Comparison of ENCODE assay signal across 19 mouse cellular contexts in the genomic region with DNA sequence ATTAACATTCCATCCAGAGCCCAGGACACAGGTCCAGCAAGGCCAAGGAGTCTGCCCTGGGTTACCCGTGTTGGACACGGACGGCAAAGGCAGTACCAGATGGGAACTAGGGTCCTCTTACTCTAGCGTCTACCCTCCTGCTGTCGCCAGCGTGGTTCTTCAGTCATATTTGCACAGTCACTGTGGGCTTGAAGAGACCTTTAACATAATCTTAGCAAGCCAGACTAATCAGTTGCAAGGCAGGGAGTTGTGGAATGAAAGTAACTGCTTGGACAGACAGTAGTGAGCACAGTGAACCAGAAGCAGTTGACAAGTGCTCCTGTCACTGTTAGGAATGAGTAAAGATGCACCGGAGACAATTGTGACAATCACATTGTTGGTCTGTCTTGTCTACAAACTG.
DNase-seq lines count a peak whose midpoint lies in the region; ATAC-seq lines count a peak whose summit lies in the region.
"Had no signal": no experiment of that assay in that cellular context is flagged by ENCODE, and none has a peak within 500 bp of the region (broad histone marks: within the 10 kb centered on the region; RNA-seq: fewer than 3 reads in every experiment).

No protein-coding gene starts in this region.

- H3K4me2 ChIP-seq in midbrain, embryonic 11.5 days: no peak overlapping the region
- H3K4me2 ChIP-seq in midbrain, embryonic 16.5 days (ENCODE audit: low read length): no peak overlapping the region
- H3K4me2 ChIP-seq: embryonic facial prominence, embryonic 12.5 days; forebrain, embryonic 13.5 days; forebrain, embryonic 15.5 days had no signal

- H3K27ac ChIP-seq in midbrain, embryonic 11.5 days (ENCODE audit: low read depth, low read length): no peak overlapping the region
- no peak overlapping the region for H3K27ac ChIP-seq in midbrain, embryonic 16.5 days (ENCODE audit: low read length)
- H3K27ac ChIP-seq: embryonic facial prominence, embryonic 10.5 days; embryonic facial prominence, embryonic 12.5 days; forebrain, embryonic 13.5 days; forebrain, embryonic 15.5 days had no signal

- H3K9ac ChIP-seq in midbrain, embryonic 11.5 days (ENCODE audit: low read length): no peak overlapping the region
- H3K9ac ChIP-seq in midbrain, embryonic 16.5 days (ENCODE audit: low read depth, low read length): no peak overlapping the region
- H3K9ac ChIP-seq: embryonic facial prominence, embryonic 12.5 days; forebrain, embryonic 13.5 days; forebrain, embryonic 15.5 days had no signal

- H3K36me3 ChIP-seq in midbrain, embryonic 11.5 days (ENCODE audit: control insufficient read depth, insufficient read depth, low read length): peaks cover 40% of the 10 kb centered on the region
- H3K36me3 ChIP-seq in midbrain, embryonic 16.5 days (ENCODE audit: control insufficient read depth, insufficient read depth, low read length): peaks cover 24% of the 10 kb centered on the region

- no peaks in the 10 kb centered on the region for H3K27me3 ChIP-seq in midbrain, embryonic 11.5 days (ENCODE audit: control insufficient read depth, insufficient read depth, low read length)
- no peaks in the 10 kb centered on the region for H3K27me3 ChIP-seq in midbrain, embryonic 16.5 days (ENCODE audit: control insufficient read depth, insufficient read depth, low read depth, low read length)
- H3K27me3 ChIP-seq: embryonic facial prominence, embryonic 12.5 days; forebrain, embryonic 13.5 days; forebrain, embryonic 15.5 days had no signal

- WGBS in midbrain, embryonic 11.5 days: 91% methylated on average over 7 of the region's 7 CpGs
- WGBS in midbrain, embryonic 16.5 days: 90% methylated on average over 7 of the region's 7 CpGs

- no peak for DNase-seq in midbrain, embryonic 11.5 days (ENCODE audit: low spot score, missing footprints)
- DNase-seq in left cerebral cortex, adult 8-10 months (ENCODE audit: low spot score in 2 of 2): no peak
- no peak for DNase-seq in heart, postnatal 10 days
- DNase-seq: adrenal gland, adult 2 months; adrenal gland, postnatal 10 days; adrenal gland, postnatal 25 days; cerebellum, adult 11 months; cerebellum, adult 18-20 months; cerebellum, adult 8-10 months; cerebellum, adult 9-11 months; cerebellum, postnatal 14 days; cerebellum, postnatal 36 days had no signal

- no peaks in the 10 kb centered on the region for H3K4me1 ChIP-seq in midbrain, embryonic 11.5 days (ENCODE audit: control insufficient read depth, insufficient read depth, low read length)
- no peaks in the 10 kb centered on the region for H3K4me1 ChIP-seq in midbrain, embryonic 16.5 days (ENCODE audit: control insufficient read depth, insufficient read depth, low read length)
- H3K4me1 ChIP-seq: embryonic facial prominence, embryonic 10.5 days; embryonic facial prominence, embryonic 12.5 days; forebrain, embryonic 13.5 days had no signal

- intact Hi-C loops in heart, postnatal 10 days (cut with DNase I): loop anchor here (10.0 kb wide), 1 partner anchor 279 kb away; no protein-coding TSS in a partner anchor

- ATAC-seq in midbrain, embryonic 11.5 days (ENCODE audit: low FRiP score): 0 out of 2 replicates have a peak, but pooled peaks have one; percentile 11
- ATAC-seq in midbrain, embryonic 16.5 days: no peak
- peak; percentile 80 for ATAC-seq in common myeloid progenitor, adult 5-6 weeks (replicated peaks; ENCODE audit: low read depth, poor library complexity, severe bottlenecking)
- peak; percentile 65 for ATAC-seq in megakaryocyte progenitor cell, adult 5-6 weeks (replicated peaks; ENCODE audit: poor library complexity)
- ATAC-seq: forebrain, embryonic 13.5 days; forebrain, embryonic 15.5 days had no signal

- H3K4me3 ChIP-seq in midbrain, embryonic 11.5 days (ENCODE audit: low read depth, low read length): no peak overlapping the region
- H3K4me3 ChIP-seq in midbrain, embryonic 16.5 days (ENCODE audit: low read depth, low read length): no peak overlapping the region
- H3K4me3 ChIP-seq: embryonic facial prominence, embryonic 10.5 days; embryonic facial prominence, embryonic 12.5 days; forebrain, embryonic 13.5 days; forebrain, embryonic 15.5 days had no signal

- H3K9me3 ChIP-seq in midbrain, embryonic 11.5 days (ENCODE audit: control insufficient read depth, low read length): no peaks in the 10 kb centered on the region
- no peaks in the 10 kb centered on the region for H3K9me3 ChIP-seq in midbrain, embryonic 16.5 days (replicated peaks; ENCODE audit: control insufficient read depth, low read length, poor library complexity, severe bottlenecking)
- H3K9me3 ChIP-seq: embryonic facial prominence, embryonic 10.5 days; embryonic facial prominence, embryonic 12.5 days; forebrain, embryonic 15.5 days had no signal
